ENCODE assay signal across 1 mouse cellular context in the genomic region with DNA sequence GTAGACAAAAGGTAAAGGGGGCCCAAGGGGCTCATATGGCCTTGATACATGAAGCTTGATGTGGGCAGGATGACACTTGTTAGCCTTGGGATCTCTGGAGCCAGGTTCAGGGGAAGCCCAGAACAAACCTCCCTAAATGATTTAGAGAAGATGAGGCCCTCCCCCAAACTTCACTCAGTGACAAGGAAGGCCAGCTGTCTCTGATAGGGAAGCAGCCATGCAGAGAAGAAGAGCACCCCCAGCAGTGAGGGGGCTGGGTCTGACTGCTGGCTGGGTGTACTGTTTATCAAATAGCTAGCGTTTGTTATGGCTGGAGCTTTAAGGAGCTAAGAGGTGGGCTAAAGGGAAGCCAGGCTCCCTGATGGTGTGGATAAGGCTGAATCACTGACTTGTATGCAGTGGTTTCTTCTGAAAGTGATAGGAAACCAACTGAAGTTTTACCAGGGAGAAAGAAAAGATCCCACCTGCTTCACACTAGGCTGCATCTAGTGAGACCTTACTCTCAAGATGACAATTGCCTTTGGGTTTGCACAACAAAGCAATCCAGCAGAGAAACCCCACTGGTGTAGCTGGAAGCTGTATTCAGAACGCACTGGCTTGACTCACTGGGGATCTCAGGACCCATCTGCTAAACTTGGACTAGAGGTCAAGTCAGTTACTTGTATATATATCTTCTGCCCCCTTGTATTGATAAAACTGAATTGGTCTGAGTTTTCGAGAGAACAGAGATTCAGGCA.
TF ChIP-seq lines count a peak whose summit lies in the region.

No protein-coding gene starts in this region.

TF ChIP-seq in CH12.LX, 34 proteins besides CTCF, POLR2A, EP300 and RAD21:
- TF ChIP-seq JUN (IDR thresholded peaks at IDR 0.05; ENCODE audit: insufficient read depth, low read depth, low read length) = no peak
- TF ChIP-seq GABPA (IDR thresholded peaks at IDR 0.05; ENCODE audit: insufficient replicate concordance, low read depth, low read length) = no peak
- TF ChIP-seq MYC (IDR thresholded peaks at IDR 0.05; ENCODE audit: low read depth, low read length) = no peak
- no peak for TF ChIP-seq ELF1 (IDR thresholded peaks at IDR 0.05; ENCODE audit: low read depth, low read length)
- no peak for TF ChIP-seq USF2 (conservative IDR thresholded peaks at IDR 0.05; ENCODE audit: low read depth, low read length)
- no peak for TF ChIP-seq ZMIZ1 (IDR thresholded peaks at IDR 0.05; ENCODE audit: low read depth, low read length)
- no peak for TF ChIP-seq CHD1 (IDR thresholded peaks at IDR 0.05; ENCODE audit: low read depth, low read length)
- no peak for TF ChIP-seq UBTF (IDR thresholded peaks at IDR 0.05; ENCODE audit: low read depth, low read length)
- TF ChIP-seq JUND (conservative IDR thresholded peaks at IDR 0.05; ENCODE audit: low read depth, low read length) = no peak
- no peak for TF ChIP-seq NRF1 (IDR thresholded peaks at IDR 0.05; ENCODE audit: low read depth, low read length)
- TF ChIP-seq E2F4 (IDR thresholded peaks at IDR 0.05; ENCODE audit: insufficient replicate concordance, low read depth, low read length) = no peak
- no peak for TF ChIP-seq RCOR1 (conservative IDR thresholded peaks at IDR 0.05; ENCODE audit: low read depth, low read length)
- TF ChIP-seq NELFE (IDR thresholded peaks at IDR 0.05; ENCODE audit: low read depth, low read length) = no peak
